Mouse (Mus musculus) frontal cortex, postnatal 25 days (tissue): Measurements from ENCODE around the gene Bcam.

Source experiments
- DNase-seq, 2 experiments: peaks; one replicate each; pipeline ENCODE4 v3.0.0; 2022; ENCODE audit warnings: low spot score in 2 of 2

Gene Bcam

DNA sequence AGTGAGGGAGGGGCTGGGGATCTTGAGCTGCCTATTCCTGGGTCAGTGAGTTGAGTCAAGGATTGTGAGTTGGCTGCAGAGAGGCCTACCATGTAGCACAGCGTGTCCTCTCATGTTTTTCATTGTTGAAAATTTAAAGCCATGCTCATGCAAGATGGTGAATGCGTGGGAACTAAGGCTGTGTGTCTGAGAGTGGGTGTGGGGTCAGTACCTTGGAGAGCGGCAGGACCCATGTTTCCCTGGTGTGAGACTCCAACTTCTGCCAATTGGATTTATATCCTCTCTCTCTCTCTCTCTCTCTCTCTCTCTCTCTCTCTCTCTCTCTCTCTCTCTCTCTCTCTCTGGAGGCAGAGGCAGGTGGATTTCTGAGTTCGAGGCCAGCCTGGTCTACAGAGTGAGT is 44.3 kb downstream of the Bcam start:
- DNase-seq: no peak

DNA sequence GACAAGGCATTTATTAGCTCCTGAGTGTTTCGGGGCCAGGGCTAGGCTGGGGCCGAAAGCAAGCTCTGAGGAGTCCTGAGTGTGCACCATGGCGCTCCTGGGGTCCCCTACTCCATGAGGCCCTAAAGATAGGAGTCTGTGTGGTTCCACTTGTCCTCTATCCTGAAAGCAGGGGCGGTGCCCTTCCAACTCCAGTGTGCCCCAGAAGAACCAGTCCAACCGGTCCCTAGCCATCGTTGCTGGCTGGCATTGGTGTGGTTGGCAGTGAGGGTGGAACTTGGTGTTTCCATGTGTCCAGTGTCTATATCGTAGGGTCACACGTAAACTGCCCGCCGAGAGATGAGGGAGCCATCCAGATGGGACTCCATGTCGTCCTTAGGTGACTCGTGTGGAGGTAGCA is 46.6 kb downstream of the Bcam start:
- DNase-seq: no peak

DNA sequence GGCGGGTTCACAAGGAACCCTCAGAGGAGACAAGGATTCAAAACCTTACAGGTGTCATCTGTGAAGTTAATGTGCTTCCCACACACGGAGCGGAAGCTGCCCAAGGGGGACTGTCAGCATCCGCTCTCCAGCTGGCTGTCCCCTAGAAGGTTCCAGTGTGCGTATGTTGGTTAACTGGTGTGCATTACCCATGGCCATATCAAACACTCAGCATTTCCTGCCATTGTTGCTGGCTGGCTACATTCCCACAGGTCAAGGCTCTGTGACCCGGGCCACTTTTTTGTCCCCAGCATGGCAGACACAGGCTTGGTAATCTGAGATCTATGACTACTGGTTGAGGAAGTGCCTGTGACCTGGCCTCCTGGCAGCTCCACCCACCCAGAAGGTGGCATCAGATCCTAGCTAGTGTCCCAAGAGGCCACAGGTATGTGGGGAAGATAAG is 48.0 kb downstream of the Bcam start:
- DNase-seq: no peak

DNA sequence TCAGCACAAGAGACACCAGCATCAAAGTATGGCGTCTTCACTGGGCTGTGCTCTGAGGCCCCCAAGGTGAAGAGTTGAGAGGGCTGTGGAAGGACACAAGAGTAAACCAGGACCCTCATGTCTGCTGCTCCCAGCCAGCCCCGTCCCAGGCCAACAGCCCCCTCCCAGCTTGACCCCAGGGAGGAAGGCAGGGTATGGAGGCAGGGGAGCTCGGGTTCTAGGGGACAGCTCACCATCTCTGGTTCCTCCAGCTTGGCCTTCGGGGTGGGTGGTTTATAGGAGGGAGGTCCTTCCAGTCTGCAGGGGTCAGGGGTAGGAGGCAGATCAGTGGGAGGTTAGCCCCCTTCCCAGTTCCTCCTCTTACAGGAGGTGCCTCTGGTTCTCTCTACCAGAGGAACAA is 51.6 kb downstream of the Bcam start:
- DNase-seq: no peak

DNA sequence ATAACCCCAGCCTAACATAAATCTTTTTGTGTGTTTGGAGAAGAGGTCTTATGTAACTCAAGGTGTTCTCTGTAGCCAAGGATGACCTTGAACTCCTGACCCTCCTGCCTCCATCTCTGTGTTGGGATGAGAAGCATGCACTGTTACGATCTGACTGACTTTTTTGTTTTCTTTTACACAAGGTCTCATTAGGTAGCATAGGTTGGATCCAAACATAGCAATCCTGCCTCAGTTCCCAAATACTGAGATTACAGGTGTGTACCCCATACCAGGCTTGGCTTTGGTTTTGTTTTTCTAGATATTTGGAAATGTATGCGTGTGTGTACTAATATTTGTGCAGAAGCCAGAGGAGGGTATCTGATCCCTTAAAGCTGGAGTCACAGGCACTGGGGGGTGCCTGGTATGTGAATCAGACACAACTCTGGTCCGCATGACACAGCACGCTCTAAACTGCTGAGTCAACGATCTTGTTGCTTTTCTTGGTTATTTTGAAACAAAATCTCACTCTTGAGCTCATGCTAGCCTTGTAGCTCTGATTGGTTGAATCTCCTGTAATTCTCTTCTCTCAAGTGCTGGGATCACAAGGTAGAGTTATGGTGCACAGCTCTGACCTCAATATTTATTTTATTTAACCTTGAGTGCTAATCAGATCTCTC is 52.4 kb downstream of the Bcam start:
- no peak for DNase-seq

DNA sequence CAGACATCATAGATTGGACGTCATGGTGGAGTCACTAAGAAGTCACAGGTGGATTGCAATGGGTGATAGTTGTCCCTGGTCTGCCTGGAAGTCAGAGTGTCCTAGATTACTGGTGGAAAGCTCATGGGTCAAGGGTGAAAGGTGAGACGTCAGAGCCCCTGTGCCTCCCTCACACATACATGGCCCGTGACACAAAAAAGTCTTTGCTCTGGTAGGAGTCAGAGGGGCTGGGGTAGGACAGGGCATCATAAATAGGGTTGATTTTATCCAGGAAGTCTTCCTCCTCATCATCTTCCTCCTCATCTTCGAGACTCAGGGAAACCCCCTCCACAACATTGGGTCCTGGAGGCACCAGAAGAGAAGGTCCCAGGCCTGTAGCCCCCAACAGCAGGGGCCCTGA is 53.5 kb downstream of the Bcam start:
- DNase-seq: no peak

DNA sequence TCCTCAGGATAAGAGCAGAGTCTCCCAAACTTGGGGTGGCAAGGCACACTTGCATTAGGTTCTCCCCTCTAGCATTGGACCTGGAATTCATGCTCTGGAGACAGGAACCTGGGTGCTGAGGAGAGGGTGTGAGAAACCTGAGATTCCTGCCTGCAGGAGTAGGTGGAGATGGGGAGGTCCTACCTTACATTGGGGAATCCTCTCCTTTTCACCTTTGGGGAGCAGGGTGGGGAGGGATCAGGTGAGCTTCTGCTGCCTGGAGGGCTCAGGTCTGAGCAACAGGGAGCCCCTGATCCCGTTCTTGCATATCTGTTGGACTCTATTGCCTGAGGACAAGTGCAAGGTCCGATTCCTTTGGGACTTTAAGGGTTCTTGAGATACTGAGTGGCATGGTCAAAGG is 54.0 kb downstream of the Bcam start:
- no peak for DNase-seq

DNA sequence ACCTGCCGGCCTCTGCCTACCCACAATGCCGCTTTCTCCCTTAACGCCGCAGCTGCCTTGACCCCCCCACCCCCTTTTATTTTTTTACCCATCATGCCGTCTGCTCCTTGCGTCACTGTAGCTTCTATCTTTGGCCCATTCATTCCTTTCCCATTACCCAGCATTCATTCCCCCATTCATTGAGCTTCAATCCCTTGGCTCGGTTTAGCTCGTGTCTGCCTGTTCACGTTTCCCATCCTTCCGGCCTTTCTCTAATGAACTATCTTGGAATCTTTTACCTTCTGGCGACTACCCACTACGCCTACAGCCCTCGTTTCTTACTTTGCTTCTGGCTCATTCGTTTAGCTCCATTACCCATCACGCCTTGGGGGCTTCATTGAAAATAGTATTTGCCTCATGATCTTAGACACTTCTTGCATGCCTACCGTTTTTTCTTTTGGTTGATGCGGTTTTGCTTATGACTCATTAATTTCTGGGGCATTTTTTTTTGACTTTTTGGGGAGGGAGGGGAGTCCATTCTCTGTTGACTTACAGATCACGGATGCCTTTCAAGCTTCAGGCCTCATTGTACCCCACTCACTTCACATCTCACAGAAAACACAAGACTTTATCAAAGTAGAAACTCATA is 54.6 kb downstream of the Bcam start:
- DNase-seq: no peak

DNA sequence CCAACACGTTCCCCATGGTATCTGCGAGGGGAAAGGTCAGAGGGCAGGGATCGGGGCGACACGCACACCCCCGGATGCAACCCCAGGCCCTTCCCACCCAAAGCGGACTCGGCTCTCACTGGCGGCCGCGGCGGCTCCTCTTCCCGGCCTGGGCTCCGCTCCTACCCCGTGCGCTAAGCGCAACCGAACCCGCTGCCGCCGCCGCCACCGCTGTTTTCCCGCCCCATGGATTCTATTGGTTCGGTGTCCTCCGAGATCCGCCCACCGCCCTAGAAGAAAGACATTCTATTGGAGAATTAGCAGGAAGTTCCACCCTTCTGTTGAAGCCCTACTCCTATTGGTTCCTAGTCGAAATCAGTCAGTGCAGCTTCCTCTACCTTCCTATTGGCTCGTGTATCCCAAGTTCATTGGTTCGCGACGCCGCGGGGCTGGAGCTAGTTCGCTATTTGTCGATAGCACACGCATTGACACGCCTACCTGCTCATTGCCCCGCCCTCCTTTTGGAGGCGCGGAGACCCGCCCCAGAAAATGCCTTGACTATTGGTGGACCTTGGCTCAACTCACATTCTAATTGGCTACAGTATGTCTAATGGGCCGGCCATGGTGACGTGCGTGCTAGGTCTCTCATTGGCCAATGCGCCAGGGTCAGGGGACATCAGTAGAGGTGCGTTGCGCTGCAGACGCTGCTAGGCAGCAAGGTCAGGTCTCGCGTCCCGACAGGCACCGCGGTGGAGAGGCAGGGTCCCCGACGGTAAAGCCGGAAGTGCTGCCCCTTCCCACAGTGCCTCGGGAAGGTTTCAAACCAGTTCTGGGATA is 55.4 kb downstream of the Bcam start, which contains the start of gene Tomm40:
Gene Tomm40 (minus strand): TSS at position 200 of the 816 bp plus-strand sequence.
- DNase-seq: peak; percentile 96 to 99

DNA sequence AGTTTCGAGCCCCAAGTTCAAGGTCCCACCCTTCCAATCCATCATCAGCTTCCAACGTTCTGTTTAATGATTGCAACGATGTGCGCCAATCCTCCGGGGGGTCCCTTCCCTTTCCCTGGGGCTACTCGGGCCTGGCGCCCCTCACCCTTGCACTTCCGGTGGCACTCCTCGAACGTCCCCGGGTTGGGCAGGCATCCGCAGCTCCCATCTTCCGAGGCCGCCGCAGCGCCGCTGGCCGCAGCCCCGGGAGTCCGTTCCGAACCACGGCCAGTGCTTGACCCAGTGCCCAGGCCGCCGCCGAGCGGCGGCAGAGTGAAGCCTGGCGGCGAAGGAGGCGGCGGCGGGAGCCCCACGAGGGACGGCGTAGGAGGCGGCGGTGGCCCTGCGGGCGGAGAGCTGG is 56.0 kb downstream of the Bcam start:
- peak in 1 of 2 experiments; percentile 35 for DNase-seq

DNA sequence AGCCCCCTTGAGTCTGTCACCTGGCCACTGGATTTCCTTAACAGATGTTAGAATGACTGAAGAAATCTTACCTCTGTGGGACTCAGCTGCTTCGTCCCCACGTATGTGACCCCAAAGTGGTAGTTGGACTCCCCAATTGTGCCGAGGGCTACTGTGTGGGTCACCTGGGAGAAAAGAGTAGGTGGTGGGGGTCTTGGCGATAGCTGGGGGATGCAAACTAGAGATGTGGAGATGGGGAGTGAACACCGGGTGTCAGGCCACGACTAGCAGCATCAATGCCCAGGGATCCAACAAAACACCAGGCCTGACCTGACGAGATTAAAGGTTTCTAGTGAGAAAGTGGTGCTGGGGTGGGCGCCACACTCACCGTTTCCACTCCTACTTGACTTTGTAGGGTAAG is 57.2 kb downstream of the Bcam start:
- DNase-seq: no peak

DNA sequence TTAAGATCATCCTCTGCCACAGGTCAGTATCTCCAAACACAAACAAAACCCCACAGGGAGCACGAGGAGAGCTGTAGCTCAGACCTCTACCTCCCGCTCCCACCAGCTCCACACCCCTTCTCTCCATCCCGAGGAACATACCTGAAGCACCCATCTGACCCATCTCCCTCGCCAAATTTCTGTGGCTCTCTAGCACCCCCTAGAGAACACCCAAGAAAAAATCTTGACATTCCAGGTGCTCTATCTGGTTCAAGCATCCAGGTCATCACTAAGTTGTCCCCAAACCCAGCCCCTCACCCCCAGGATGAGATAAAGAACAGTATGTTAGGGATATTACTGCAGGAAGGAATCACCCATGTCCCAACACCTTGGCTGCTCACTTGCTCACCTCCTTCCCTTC is 57.6 kb downstream of the Bcam start:
- DNase-seq: no peak

DNA sequence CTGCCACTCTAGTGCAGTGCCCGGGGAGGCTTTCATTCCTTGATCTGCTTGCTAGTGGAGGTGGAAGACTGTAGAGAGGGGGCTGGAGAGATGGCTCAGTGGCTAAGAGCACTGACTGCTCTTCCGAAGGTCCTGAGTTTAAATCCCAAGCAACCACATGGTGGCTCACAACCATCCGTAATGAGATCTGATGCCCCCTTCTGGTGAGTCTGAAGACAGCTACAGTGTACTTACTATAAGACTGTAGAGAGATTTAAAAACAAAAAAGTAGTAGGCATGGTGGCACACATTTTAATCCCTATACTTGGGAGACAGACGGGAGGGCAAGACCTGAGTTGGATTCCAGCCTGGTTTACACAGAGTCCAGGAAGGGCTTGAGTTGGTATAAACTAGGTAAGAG is 58.4 kb downstream of the Bcam start:
- no peak for DNase-seq

DNA sequence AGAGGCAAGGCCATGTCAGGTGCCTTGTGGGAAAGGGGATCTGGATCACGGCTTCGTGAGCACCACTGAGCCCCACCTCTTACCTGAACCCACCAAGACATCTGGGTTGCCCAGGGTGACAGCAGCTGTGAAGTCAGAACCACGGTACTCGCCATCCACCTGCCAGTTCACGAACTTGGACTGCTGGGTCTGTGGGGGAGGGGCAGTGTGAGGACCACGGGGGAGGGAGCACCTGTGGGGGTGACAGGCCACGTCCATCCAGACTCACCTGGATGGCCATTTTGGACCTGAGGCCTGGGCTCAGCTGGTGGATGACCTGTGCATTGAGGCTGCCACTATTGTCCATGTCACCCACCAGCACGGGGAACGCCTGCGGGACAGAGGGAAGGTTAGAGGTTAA is 60.2 kb downstream of the Bcam start:
- DNase-seq: no peak
